Mouse (Mus musculus) ovary, adult 2 months (tissue): ENCODE data around the gene Alpl. TPM values are rescaled to one million over a fixed set of nuclear protein-coding genes. Genes with fewer than 3 reads are reported as not detected.

Experiments used
- polyA plus RNA-seq: library from polyadenylated mRNA; depleted of rRNA; stranded (reverse); fragments of >200 nt; gene quantifications from 2 replicates; pipeline ENCODE4 v1.2.3, GENCODE M21; 2012; rRNA removed

Alpl gene
- polyA plus RNA-seq = 41.2 and 54.6 TPM in 2 replicates

GRCm38 (mm10) chr4:137795611-137796557, at the start of gene Alpl:
TSS of gene Alpl (minus strand) at chr4:137796384.

Other genes starting within 250 kb of the Alpl start
- gene Ldlrad2, start 221.8 kb downstream of the Alpl start, polyA plus RNA-seq = 0.58 TPM in 1 of 2 replicates, not detected in the other
- 93.7 and 106 TPM in 2 replicates for gene Usp48, start 202.6 kb downstream of the Alpl start, polyA plus RNA-seq
- gene Rap1gap, start 131.7 kb downstream of the Alpl start, polyA plus RNA-seq = 38.6 and 39.5 TPM in 2 replicates
- 72.2 and 72.5 TPM in 2 replicates for gene Ece1, start 65.9 kb upstream of the Alpl start, polyA plus RNA-seq
- 67.4 and 98.4 TPM in 2 replicates for gene Eif4g3, start 196.6 kb upstream of the Alpl start, polyA plus RNA-seq